Mouse (Mus musculus) mouse embryonic stem cell (cell line): ENCODE data around the gene Sgms1.
"Not testable (repeated sequence)": the region's sequence is repeated elsewhere in the genome, so short reads cannot be mapped to it uniquely, and the experiment has no call there.

Experiments
- in situ Hi-C, 2 experiments: fragments of 300-500 bp; cut with MboI; formaldehyde crosslinking; loops; 1 replicate in 1 of 2; 3 replicates in 1 of 2; pipeline ENCODE4 v1.14.3; 2019 to 2020; ENCODE audit warnings: low sequenced_read_pairs in 2 of 2, low pct_unique_long_range_greater_than_20kb in 1 of 2, mixed read lengths in 1 of 2; ENCODE audit not compliant: unreplicated experiment in 1 of 2

Sgms1 gene

GRCm38 (mm10) chr19:32362520-32362919 lies 27.0 kb downstream of the Sgms1 start:
- in situ Hi-C loops = no loop called here

- in situ Hi-C loops = no loop called here
Measured at GRCm38 (mm10) chr19:32360989-32361698, 28.4 kb downstream of the Sgms1 start.

GRCm38 (mm10) chr19:32360546-32360945 lies 29.0 kb downstream of the Sgms1 start:
- in situ Hi-C loops = no loop called here

GRCm38 (mm10) chr19:32358699-32359517 lies 30.6 kb downstream of the Sgms1 start:
- in situ Hi-C loops = no loop called here

- in situ Hi-C loops = not testable (repeated sequence)
Measured at GRCm38 (mm10) chr19:32358011-32358410, 31.5 kb downstream of the Sgms1 start.

- in situ Hi-C loops = no loop called here
Measured at GRCm38 (mm10) chr19:32356166-32356565, 33.3 kb downstream of the Sgms1 start.

- in situ Hi-C loops = no loop called here
Measured at GRCm38 (mm10) chr19:32353447-32353846, 36.1 kb downstream of the Sgms1 start.

GRCm38 (mm10) chr19:32348955-32349654 lies 40.4 kb downstream of the Sgms1 start:
- in situ Hi-C loops = no loop called here

GRCm38 (mm10) chr19:32347491-32347890 lies 42.0 kb downstream of the Sgms1 start:
- in situ Hi-C loops = no loop called here

- in situ Hi-C loops = no loop called here
Measured at GRCm38 (mm10) chr19:32346624-32347341, 42.7 kb downstream of the Sgms1 start.

- in situ Hi-C loops = no loop called here
Measured at GRCm38 (mm10) chr19:32346176-32346575, 43.3 kb downstream of the Sgms1 start.

GRCm38 (mm10) chr19:32345181-32345745 lies 44.3 kb downstream of the Sgms1 start:
- in situ Hi-C loops = no loop called here

GRCm38 (mm10) chr19:32344738-32345121 lies 44.8 kb downstream of the Sgms1 start:
- in situ Hi-C loops = no loop called here

GRCm38 (mm10) chr19:32343937-32344737 lies 45.4 kb downstream of the Sgms1 start:
- in situ Hi-C loops = no loop called here

GRCm38 (mm10) chr19:32342436-32342835 lies 47.1 kb downstream of the Sgms1 start:
- in situ Hi-C loops = no loop called here

- in situ Hi-C loops = no loop called here
Measured at GRCm38 (mm10) chr19:32341091-32341490, 48.4 kb downstream of the Sgms1 start.

- in situ Hi-C loops = no loop called here
Measured at GRCm38 (mm10) chr19:32340168-32340567, 49.3 kb downstream of the Sgms1 start.

- in situ Hi-C loops = no loop called here
Measured at GRCm38 (mm10) chr19:32337708-32338107, 51.8 kb downstream of the Sgms1 start.
